Mouse (Mus musculus): Measurements from ENCODE around the gene Cerkl. TPM values are rescaled to one million over a fixed set of nuclear protein-coding genes. Genes with fewer than 3 reads are reported as not detected.

Gene Cerkl
- polyA plus RNA-seq, 1 experiment = 5.1 TPM

- Histone ChIP-seq H3K4me3 (ENCODE audit: insufficient read depth, low read length) (no peak overlapping the region), H3K27ac (ENCODE audit: insufficient read depth, low read length) (no peak overlapping the region), H3K4me1 (ENCODE audit: control insufficient read depth, insufficient read depth, low read length) (no peaks in the 10 kb centered on the region)
- TF ChIP-seq POLR2A (IDR thresholded peaks at IDR 0.05; ENCODE audit: extremely low read depth, insufficient read depth, low read length) = no peak
- no peak for TF ChIP-seq CTCF (IDR thresholded peaks at IDR 0.05; ENCODE audit: extremely low read depth, insufficient read depth, low read length)
Measured at GRCm38 (mm10) chr2:79379087-79380041, 77.2 kb downstream of the Cerkl start.

GRCm38 (mm10) chr2:79378346-79379086 is 78.1 kb downstream of the Cerkl start:
- Histone ChIP-seq H3K4me3 (ENCODE audit: insufficient read depth, low read length) (no peak overlapping the region), H3K27ac (ENCODE audit: insufficient read depth, low read length) (no peak overlapping the region), H3K4me1 (ENCODE audit: control insufficient read depth, insufficient read depth, low read length) (no peaks in the 10 kb centered on the region)
- TF ChIP-seq CTCF (IDR thresholded peaks at IDR 0.05; ENCODE audit: extremely low read depth, insufficient read depth, low read length) (no peak), POLR2A (IDR thresholded peaks at IDR 0.05; ENCODE audit: extremely low read depth, insufficient read depth, low read length) (no peak)

GRCm38 (mm10) chr2:79372486-79373200 is 83.9 kb downstream of the Cerkl start:
- no peaks in the 10 kb centered on the region for H3K4me1 ChIP-seq (ENCODE audit: control insufficient read depth, insufficient read depth, low read length)
- H3K27ac ChIP-seq (ENCODE audit: insufficient read depth, low read length) = no peak overlapping the region
- TF ChIP-seq POLR2A (IDR thresholded peaks at IDR 0.05; ENCODE audit: extremely low read depth, insufficient read depth, low read length) (no peak), CTCF (IDR thresholded peaks at IDR 0.05; ENCODE audit: extremely low read depth, insufficient read depth, low read length) (peak; percentile 55)
- H3K4me3 ChIP-seq (ENCODE audit: insufficient read depth, low read length) = no peak overlapping the region

- Histone ChIP-seq H3K4me1 (ENCODE audit: control insufficient read depth, insufficient read depth, low read length) (no peaks in the 10 kb centered on the region), H3K4me3 (ENCODE audit: insufficient read depth, low read length) (no peak overlapping the region), H3K27ac (ENCODE audit: insufficient read depth, low read length) (no peak overlapping the region)
- no peak for TF ChIP-seq POLR2A (IDR thresholded peaks at IDR 0.05; ENCODE audit: extremely low read depth, insufficient read depth, low read length)
- TF ChIP-seq CTCF (IDR thresholded peaks at IDR 0.05; ENCODE audit: extremely low read depth, insufficient read depth, low read length) = no peak
Measured at GRCm38 (mm10) chr2:79372154-79372467, 84.5 kb downstream of the Cerkl start.

- TF ChIP-seq CTCF (IDR thresholded peaks at IDR 0.05; ENCODE audit: extremely low read depth, insufficient read depth, low read length) (no peak), POLR2A (IDR thresholded peaks at IDR 0.05; ENCODE audit: extremely low read depth, insufficient read depth, low read length) (no peak)
- H3K27ac ChIP-seq (ENCODE audit: insufficient read depth, low read length) = no peak overlapping the region
- no peak overlapping the region for H3K4me3 ChIP-seq (ENCODE audit: insufficient read depth, low read length)
- no peaks in the 10 kb centered on the region for H3K4me1 ChIP-seq (ENCODE audit: control insufficient read depth, insufficient read depth, low read length)
Measured at GRCm38 (mm10) chr2:79371326-79372153, 85.0 kb downstream of the Cerkl start.

GRCm38 (mm10) chr2:79370711-79371312 is 85.8 kb downstream of the Cerkl start:
- Histone ChIP-seq H3K4me3 (ENCODE audit: insufficient read depth, low read length) (peak overlapping the region; percentile 29), H3K4me1 (ENCODE audit: control insufficient read depth, insufficient read depth, low read length) (no peaks in the 10 kb centered on the region), H3K27ac (ENCODE audit: insufficient read depth, low read length) (no peak overlapping the region)
- no peak for TF ChIP-seq CTCF (IDR thresholded peaks at IDR 0.05; ENCODE audit: extremely low read depth, insufficient read depth, low read length)
- TF ChIP-seq POLR2A (IDR thresholded peaks at IDR 0.05; ENCODE audit: extremely low read depth, insufficient read depth, low read length) = no peak

- no peak for TF ChIP-seq CTCF (IDR thresholded peaks at IDR 0.05; ENCODE audit: extremely low read depth, insufficient read depth, low read length)
- TF ChIP-seq POLR2A (IDR thresholded peaks at IDR 0.05; ENCODE audit: extremely low read depth, insufficient read depth, low read length) = no peak
- Histone ChIP-seq H3K4me1 (ENCODE audit: control insufficient read depth, insufficient read depth, low read length) (no peaks in the 10 kb centered on the region), H3K4me3 (ENCODE audit: insufficient read depth, low read length) (no peak overlapping the region; the same call in 1 of the 2 replicates), H3K27ac (ENCODE audit: insufficient read depth, low read length) (no peak overlapping the region)
Measured at GRCm38 (mm10) chr2:79369905-79370304, 86.7 kb downstream of the Cerkl start.

- Histone ChIP-seq H3K4me1 (ENCODE audit: control insufficient read depth, insufficient read depth, low read length) (no peaks in the 10 kb centered on the region), H3K27ac (ENCODE audit: insufficient read depth, low read length) (no peak overlapping the region), H3K4me3 (ENCODE audit: insufficient read depth, low read length) (no peak overlapping the region)
- TF ChIP-seq POLR2A (IDR thresholded peaks at IDR 0.05; ENCODE audit: extremely low read depth, insufficient read depth, low read length) (no peak), CTCF (IDR thresholded peaks at IDR 0.05; ENCODE audit: extremely low read depth, insufficient read depth, low read length) (no peak)
Measured at GRCm38 (mm10) chr2:79369061-79369524, 87.5 kb downstream of the Cerkl start.
